Mouse (Mus musculus): ENCODE results near the gene Umad1. TPM values are rescaled to one million over a fixed set of nuclear protein-coding genes. Genes with fewer than 3 reads are reported as not detected.

The Umad1 gene
- polyA plus RNA-seq, 1 experiment from 2014 or later = 15.6 TPM

DNA sequence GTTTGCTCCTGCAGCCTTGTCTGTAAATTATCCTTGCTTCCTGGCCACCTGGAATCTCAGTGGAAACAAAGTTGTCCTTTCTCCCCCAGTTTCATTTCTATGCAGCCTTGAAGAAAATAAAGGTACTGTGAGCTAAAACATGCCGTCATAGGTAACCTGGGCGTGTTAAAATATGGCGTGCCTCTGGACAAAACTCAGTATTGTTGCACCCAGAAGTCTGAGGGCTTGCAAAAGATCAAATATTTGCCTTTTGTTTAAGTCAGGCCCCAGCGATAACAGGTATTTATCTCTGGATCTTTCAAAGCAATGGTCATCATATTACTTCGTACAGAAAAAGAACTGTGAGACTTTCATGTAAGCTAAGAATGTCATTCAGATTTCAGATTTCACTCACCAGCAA lies 206.9 kb downstream of the Umad1 start:
- H3K9ac ChIP-seq (replicated peaks) = no peak overlapping the region
- ATAC-seq (no peak), DNase-seq (no peak)
- WGBS (ENCODE audit: insufficient replicate concordance) = 58% methylated on average over 5 of the region's 5 CpGs
- no peaks in the 10 kb centered on the region for H3K27me3 ChIP-seq (ENCODE audit: insufficient read depth, low read length)
- TF ChIP-seq CTCF (IDR thresholded peaks at IDR 0.05; ENCODE audit: low read depth) = no peak
- TF ChIP-seq EP300 (IDR thresholded peaks at IDR 0.05; ENCODE audit: low read depth) = no peak
- peaks cover 6% of the 10 kb centered on the region; the same call in 1 of the 2 replicates for H3K4me1 ChIP-seq (ENCODE audit: insufficient read depth)
- H3K9me3 ChIP-seq (ENCODE audit: low read length) = no peaks in the 10 kb centered on the region
- no peaks in the 10 kb centered on the region for H3K36me3 ChIP-seq (replicated peaks; ENCODE audit: insufficient read depth, low read length)
- no peak overlapping the region for H3K27ac ChIP-seq (ENCODE audit: low read depth)
- no peak overlapping the region for H3K4me2 ChIP-seq (ENCODE audit: low read depth, low read length)
- H3K4me3 ChIP-seq (ENCODE audit: low read depth, low read length) = no peak overlapping the region

GRCm38 (mm10) chr6:8467667-8468337 lies 208.7 kb downstream of the Umad1 start:
- H3K4me1 ChIP-seq (ENCODE audit: insufficient read depth) = peaks cover 6% of the 10 kb centered on the region; the same call in 1 of the 2 replicates
- no peak overlapping the region for H3K9ac ChIP-seq (replicated peaks)
- H3K9me3 ChIP-seq (ENCODE audit: low read length) = no peaks in the 10 kb centered on the region
- H3K4me3 ChIP-seq (ENCODE audit: low read depth, low read length) = no peak overlapping the region
- no peaks in the 10 kb centered on the region for H3K27me3 ChIP-seq (ENCODE audit: insufficient read depth, low read length)
- WGBS (ENCODE audit: insufficient replicate concordance) = 82% methylated on average over 10 of the region's 10 CpGs
- H3K36me3 ChIP-seq (replicated peaks; ENCODE audit: insufficient read depth, low read length) = no peaks in the 10 kb centered on the region
- no peak for ATAC-seq
- H3K27ac ChIP-seq (ENCODE audit: low read depth) = no peak overlapping the region
- TF ChIP-seq CTCF (IDR thresholded peaks at IDR 0.05; ENCODE audit: low read depth) (no peak), EP300 (IDR thresholded peaks at IDR 0.05; ENCODE audit: low read depth) (no peak)
- DNase-seq = no peak
- no peak overlapping the region for H3K4me2 ChIP-seq (ENCODE audit: low read depth, low read length)

GRCm38 (mm10) chr6:8469918-8470317 lies 210.8 kb downstream of the Umad1 start:
- no peak for ATAC-seq
- Histone ChIP-seq H3K36me3 (replicated peaks; ENCODE audit: insufficient read depth, low read length) (no peaks in the 10 kb centered on the region), H3K4me2 (ENCODE audit: low read depth, low read length) (no peak overlapping the region), H3K4me1 (ENCODE audit: insufficient read depth) (peaks cover 9% of the 10 kb centered on the region; the same call in 1 of the 2 replicates), H3K9ac (replicated peaks) (no peak overlapping the region), H3K27me3 (ENCODE audit: insufficient read depth, low read length) (no peaks in the 10 kb centered on the region), H3K4me3 (ENCODE audit: low read depth, low read length) (no peak overlapping the region), H3K27ac (ENCODE audit: low read depth) (no peak overlapping the region), H3K9me3 (ENCODE audit: low read length) (no peaks in the 10 kb centered on the region)
- TF ChIP-seq EP300 (IDR thresholded peaks at IDR 0.05; ENCODE audit: low read depth) (no peak), CTCF (IDR thresholded peaks at IDR 0.05; ENCODE audit: low read depth) (no peak)
- DNase-seq = no peak
- WGBS (ENCODE audit: insufficient replicate concordance) = 88% methylated on average over 3 of the region's 3 CpGs

DNA sequence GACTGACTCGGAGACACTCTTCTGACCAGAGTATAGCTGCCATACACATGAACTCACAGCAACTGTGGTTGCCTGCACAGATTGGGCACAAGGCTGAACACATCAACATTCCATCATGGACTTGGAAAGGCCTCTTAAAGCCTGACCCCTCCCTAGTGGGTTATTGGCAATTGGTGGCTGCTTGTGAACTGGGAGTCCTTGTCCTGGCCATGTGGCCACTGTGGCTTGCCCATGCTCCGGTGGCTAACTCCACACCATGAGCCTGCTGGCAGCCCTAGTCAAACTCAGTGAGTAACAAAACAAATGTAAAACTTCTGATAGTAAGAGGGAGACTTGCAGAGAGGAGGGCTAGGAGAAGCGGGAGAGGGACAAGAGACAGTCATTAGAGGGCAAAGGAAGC lies 213.0 kb downstream of the Umad1 start:
- ATAC-seq = no peak
- Histone ChIP-seq H3K4me2 (ENCODE audit: low read depth, low read length) (no peak overlapping the region), H3K4me1 (ENCODE audit: insufficient read depth) (peaks cover 9% of the 10 kb centered on the region; the same call in 1 of the 2 replicates), H3K4me3 (ENCODE audit: low read depth, low read length) (no peak overlapping the region), H3K9ac (replicated peaks) (no peak overlapping the region), H3K9me3 (ENCODE audit: low read length) (no peaks in the 10 kb centered on the region), H3K36me3 (replicated peaks; ENCODE audit: insufficient read depth, low read length) (no peaks in the 10 kb centered on the region), H3K27ac (ENCODE audit: low read depth) (no peak overlapping the region), H3K27me3 (ENCODE audit: insufficient read depth, low read length) (no peaks in the 10 kb centered on the region)
- 80% methylated on average over 3 of the region's 3 CpGs for WGBS (ENCODE audit: insufficient replicate concordance)
- no peak for DNase-seq
- TF ChIP-seq EP300 (IDR thresholded peaks at IDR 0.05; ENCODE audit: low read depth) (no peak), CTCF (IDR thresholded peaks at IDR 0.05; ENCODE audit: low read depth) (no peak)

- DNase-seq (no peak), ATAC-seq (no peak)
- TF ChIP-seq EP300 (IDR thresholded peaks at IDR 0.05; ENCODE audit: low read depth) (no peak), CTCF (IDR thresholded peaks at IDR 0.05; ENCODE audit: low read depth) (no peak)
- no peak overlapping the region for H3K4me2 ChIP-seq (ENCODE audit: low read depth, low read length)
- H3K36me3 ChIP-seq (replicated peaks; ENCODE audit: insufficient read depth, low read length) = no peaks in the 10 kb centered on the region
- no peak overlapping the region for H3K9ac ChIP-seq (replicated peaks)
- H3K9me3 ChIP-seq (ENCODE audit: low read length) = no peaks in the 10 kb centered on the region
- WGBS (ENCODE audit: insufficient replicate concordance) = 50% methylated on average over 5 of the region's 5 CpGs
- peaks cover 9% of the 10 kb centered on the region; the same call in 1 of the 2 replicates for H3K4me1 ChIP-seq (ENCODE audit: insufficient read depth)
- no peaks in the 10 kb centered on the region for H3K27me3 ChIP-seq (ENCODE audit: insufficient read depth, low read length)
- H3K27ac ChIP-seq (ENCODE audit: low read depth) = no peak overlapping the region
- H3K4me3 ChIP-seq (ENCODE audit: low read depth, low read length) = no peak overlapping the region
Observed at GRCm38 (mm10) chr6:8472915-8473314, 213.8 kb downstream of the Umad1 start.

- Histone ChIP-seq H3K4me1 (ENCODE audit: insufficient read depth) (peaks cover 9% of the 10 kb centered on the region; the same call in 1 of the 2 replicates), H3K4me3 (ENCODE audit: low read depth, low read length) (no peak overlapping the region), H3K9ac (replicated peaks) (no peak overlapping the region), H3K4me2 (ENCODE audit: low read depth, low read length) (no peak overlapping the region), H3K36me3 (replicated peaks; ENCODE audit: insufficient read depth, low read length) (no peaks in the 10 kb centered on the region), H3K27ac (ENCODE audit: low read depth) (no peak overlapping the region), H3K27me3 (ENCODE audit: insufficient read depth, low read length) (no peaks in the 10 kb centered on the region), H3K9me3 (ENCODE audit: low read length) (no peaks in the 10 kb centered on the region)
- 57% methylated on average over 5 of the region's 5 CpGs for WGBS (ENCODE audit: insufficient replicate concordance)
- TF ChIP-seq EP300 (IDR thresholded peaks at IDR 0.05; ENCODE audit: low read depth) (no peak), CTCF (IDR thresholded peaks at IDR 0.05; ENCODE audit: low read depth) (no peak)
- no peak for DNase-seq
- ATAC-seq = no peak
Observed at GRCm38 (mm10) chr6:8473498-8473897, 214.4 kb downstream of the Umad1 start.
